Mouse (Mus musculus) hindbrain, embryonic 14.5 days (tissue): ENCODE measurements around the gene Fam81a. TPM values are rescaled to one million over a fixed set of nuclear protein-coding genes. Genes with fewer than 3 reads are reported as not detected.

Source experiments
- ATAC-seq: fragments of 200-750 bp; cut with Nextera tagmentation; 2 replicates; pipeline ENCODE4 v1.8.0; 2017; ENCODE audit warnings: moderate number of reproducible peaks, mild to moderate bottlenecking, moderate TSS enrichment, moderate library complexity; ENCODE audit not compliant: low FRiP score
- DNase-seq: peaks from one replicate; pipeline ENCODE4 v3.0.0-alpha.2; 2015; ENCODE audit warnings: low spot score
- H3K27ac ChIP-seq: fragments of 300-500 bp; sonication (generic); 2 replicates; pipeline ENCODE4 v1.5.1; 2014; ENCODE audit warnings: mild to moderate bottlenecking, moderate library complexity
- H3K27me3 ChIP-seq: fragments of 300-500 bp; sonication (generic); 2 replicates; pipeline ENCODE4 v1.6.1; 2014; ENCODE audit warnings: mild to moderate bottlenecking, low read length, mixed read lengths; ENCODE audit not compliant: control insufficient read depth, insufficient read depth
- H3K36me3 ChIP-seq: fragments of 300-500 bp; sonication (generic); replicated peaks from 2 replicates; pipeline ENCODE4 v1.6.1; 2014; ENCODE audit not compliant: control insufficient read depth, insufficient read depth
- H3K4me1 ChIP-seq: fragments of 300-500 bp; sonication (generic); replicated peaks from 2 replicates; pipeline ENCODE4 v1.6.1; 2014; ENCODE audit warnings: antibody characterized with exemption, low read length, mixed read lengths; ENCODE audit not compliant: control insufficient read depth, insufficient read depth
- H3K4me2 ChIP-seq: fragments of 300-500 bp; sonication (generic); replicated peaks from 2 replicates; pipeline ENCODE4 v1.6.1; 2014; ENCODE audit warnings: mild to moderate bottlenecking, moderate library complexity
- H3K4me3 ChIP-seq: fragments of 300-500 bp; sonication (generic); replicated peaks from 2 replicates; pipeline ENCODE4 v1.5.1; 2014; ENCODE audit warnings: mild to moderate bottlenecking, low read length
- H3K9ac ChIP-seq: fragments of 300-500 bp; sonication (generic); 2 replicates; pipeline ENCODE4 v1.6.1; 2014
- H3K9me3 ChIP-seq: fragments of 300-500 bp; sonication (generic); 2 replicates; pipeline ENCODE4 v1.6.1; 2016; ENCODE audit warnings: low read length; ENCODE audit not compliant: control insufficient read depth
- WGBS: fragments of 180-500 bp; shearing (Covaris S2); extraction: QIAGEN DNeasy Blood & Tissue Kit; methylation state at CpG from one replicate; pipeline ENCODE4 v1.1.7; 2014; 5-methylcytosine and 5-hydroxymethylcytosine counted together
- polyA plus RNA-seq: library from polyadenylated mRNA; unstranded; fragments of >200 nt; fragmentation: Nextera tagmentation; extraction: Ambion mirVana; gene quantifications from 2 replicates; pipeline ENCODE4 v1.2.1, GENCODE M21; 2014

Fam81a gene
- polyA plus RNA-seq, 1 experiment from 2014 or later, result 12.9 TPM

- ATAC-seq (no peak), DNase-seq (no peak)
- no peak overlapping the region for H3K4me3 ChIP-seq
- WGBS, result 75% methylated on average over 6 of the region's 6 CpGs
- no peaks in the 10 kb centered on the region for H3K27me3 ChIP-seq
- no peaks in the 10 kb centered on the region; the same call in none of the 2 replicates for H3K36me3 ChIP-seq
- no peak overlapping the region for H3K27ac ChIP-seq
- H3K9ac ChIP-seq, result no peak overlapping the region
- no peaks in the 10 kb centered on the region for H3K4me1 ChIP-seq
- no peak overlapping the region for H3K4me2 ChIP-seq
- no peaks in the 10 kb centered on the region for H3K9me3 ChIP-seq
These were observed 47.3 kb downstream of the Fam81a start for GRCm38 (mm10) chr9:70095016-70095415.

GRCm38 (mm10) chr9:70090541-70090940 is 51.8 kb downstream of the Fam81a start:
- WGBS, result 86% methylated on average over 10 of the region's 10 CpGs
- ATAC-seq, result no peak
- no peak for DNase-seq
- Histone ChIP-seq H3K27me3 (no peaks in the 10 kb centered on the region), H3K9me3 (no peaks in the 10 kb centered on the region), H3K27ac (no peak overlapping the region), H3K9ac (no peak overlapping the region), H3K36me3 (no peaks in the 10 kb centered on the region; the same call in 1 of the 2 replicates), H3K4me3 (no peak overlapping the region), H3K4me2 (no peak overlapping the region), H3K4me1 (0 out of 2 replicates have a peak, but pooled peaks cover 4% of the 10 kb centered on the region)

GRCm38 (mm10) chr9:70088786-70089096 is 53.6 kb downstream of the Fam81a start:
- 54% methylated on average over 6 of the region's 6 CpGs for WGBS
- ATAC-seq (no peak), DNase-seq (no peak)
- Histone ChIP-seq H3K4me3 (no peak overlapping the region), H3K27me3 (no peaks in the 10 kb centered on the region), H3K9ac (no peak overlapping the region), H3K36me3 (no peaks in the 10 kb centered on the region; the same call in 1 of the 2 replicates), H3K9me3 (no peaks in the 10 kb centered on the region), H3K4me1 (0 out of 2 replicates have a peak, but pooled peaks cover 4% of the 10 kb centered on the region), H3K4me2 (no peak overlapping the region), H3K27ac (no peak overlapping the region)

GRCm38 (mm10) chr9:70088041-70088785 is 54.1 kb downstream of the Fam81a start:
- WGBS, result 65% methylated on average over 19 of the region's 19 CpGs
- H3K36me3 ChIP-seq, result no peaks in the 10 kb centered on the region; the same call in 1 of the 2 replicates
- ATAC-seq (no peak), DNase-seq (peak; percentile 46)
- 0 out of 2 replicates have a peak, but pooled peaks cover 4% of the 10 kb centered on the region for H3K4me1 ChIP-seq
- H3K27ac ChIP-seq, result no peak overlapping the region
- no peak overlapping the region for H3K4me2 ChIP-seq
- no peaks in the 10 kb centered on the region for H3K9me3 ChIP-seq
- no peak overlapping the region for H3K9ac ChIP-seq
- no peaks in the 10 kb centered on the region for H3K27me3 ChIP-seq
- H3K4me3 ChIP-seq, result no peak overlapping the region

- Histone ChIP-seq H3K27ac (no peak overlapping the region), H3K9ac (no peak overlapping the region), H3K4me1 (0 out of 2 replicates have a peak, but pooled peaks cover 4% of the 10 kb centered on the region), H3K4me3 (no peak overlapping the region), H3K9me3 (no peaks in the 10 kb centered on the region), H3K27me3 (no peaks in the 10 kb centered on the region), H3K36me3 (no peaks in the 10 kb centered on the region; the same call in 1 of the 2 replicates), H3K4me2 (no peak overlapping the region)
- DNase-seq, result no peak
- no peak for ATAC-seq
- 67% methylated on average over 5 of the region's 5 CpGs for WGBS
These were observed 55.0 kb downstream of the Fam81a start for GRCm38 (mm10) chr9:70087379-70087778.

- Histone ChIP-seq H3K36me3 (no peaks in the 10 kb centered on the region), H3K4me3 (no peak overlapping the region), H3K9me3 (no peaks in the 10 kb centered on the region), H3K4me1 (0 out of 2 replicates have a peak, but pooled peaks cover 4% of the 10 kb centered on the region), H3K27me3 (no peaks in the 10 kb centered on the region), H3K9ac (no peak overlapping the region), H3K27ac (no peak overlapping the region), H3K4me2 (no peak overlapping the region)
- WGBS, result 36% methylated on average over 6 of the region's 6 CpGs
- DNase-seq (no peak), ATAC-seq (no peak)
These were observed 56.3 kb downstream of the Fam81a start for GRCm38 (mm10) chr9:70086091-70086490.

- Histone ChIP-seq H3K9ac (no peak overlapping the region), H3K4me2 (no peak overlapping the region), H3K4me3 (no peak overlapping the region), H3K36me3 (no peaks in the 10 kb centered on the region), H3K27ac (no peak overlapping the region), H3K9me3 (no peaks in the 10 kb centered on the region), H3K27me3 (no peaks in the 10 kb centered on the region), H3K4me1 (0 out of 2 replicates have a peak, but pooled peaks cover 4% of the 10 kb centered on the region)
- ATAC-seq (no peak), DNase-seq (peak; percentile 64)
- 62% methylated on average over 11 of the region's 11 CpGs for WGBS
These were observed 58.3 kb downstream of the Fam81a start for GRCm38 (mm10) chr9:70084107-70084506.

- H3K9me3 ChIP-seq, result no peaks in the 10 kb centered on the region
- no peak overlapping the region for H3K4me2 ChIP-seq
- DNase-seq (no peak), ATAC-seq (no peak)
- WGBS, result 84% methylated on average over 25 of the region's 25 CpGs
- no peaks in the 10 kb centered on the region for H3K36me3 ChIP-seq
- no peaks in the 10 kb centered on the region for H3K4me1 ChIP-seq
- H3K9ac ChIP-seq, result no peak overlapping the region
- H3K27ac ChIP-seq, result no peak overlapping the region
- no peak overlapping the region for H3K4me3 ChIP-seq
- H3K27me3 ChIP-seq, result no peaks in the 10 kb centered on the region
These were observed 59.8 kb downstream of the Fam81a start for GRCm38 (mm10) chr9:70082357-70083204.

- H3K9ac ChIP-seq, result no peak overlapping the region
- no peaks in the 10 kb centered on the region for H3K9me3 ChIP-seq
- no peak overlapping the region for H3K27ac ChIP-seq
- ATAC-seq (no peak), DNase-seq (no peak)
- H3K36me3 ChIP-seq, result no peaks in the 10 kb centered on the region
- H3K4me2 ChIP-seq, result no peak overlapping the region
- 98% methylated on average over 7 of the region's 7 CpGs for WGBS
- no peaks in the 10 kb centered on the region for H3K4me1 ChIP-seq
- no peaks in the 10 kb centered on the region for H3K27me3 ChIP-seq
- no peak overlapping the region for H3K4me3 ChIP-seq
These were observed 60.6 kb downstream of the Fam81a start for GRCm38 (mm10) chr9:70081767-70082166.
